Mouse (Mus musculus) kidney, postnatal 14 days (tissue): ENCODE measurements at regions not wholly inside any gene's neighbourhood (a gene's known extent, or its start where the extent isn't known, plus 50 kb on each side); places are given as distances from the start of the nearest gene placed in this dataset.
A peak's percentile ranks its signal among the peaks of the same experiment; 100 is the strongest.

Source experiments
- DNase-seq: peaks from one replicate; pipeline ENCODE4 v3.0.0; 2022; ENCODE audit warnings: mixed read lengths

GRCm38 (mm10) chr16:74739194-74740135 lies 327.8 kb upstream of the Robo2 start:
- no peak for DNase-seq

GRCm38 (mm10) chr16:74732940-74733776 lies 321.5 kb upstream of the Robo2 start:
- DNase-seq: no peak

- no peak for DNase-seq
Measured at GRCm38 (mm10) chr16:74730169-74730794, 318.7 kb upstream of the Robo2 start.

GRCm38 (mm10) chr16:74723217-74723616 lies 311.6 kb upstream of the Robo2 start:
- DNase-seq: no peak

GRCm38 (mm10) chr16:74718154-74718553 lies 306.5 kb upstream of the Robo2 start:
- DNase-seq: no peak

GRCm38 (mm10) chr16:74717622-74718021 lies 306.0 kb upstream of the Robo2 start:
- DNase-seq: no peak

GRCm38 (mm10) chr16:74714950-74715349 lies 303.3 kb upstream of the Robo2 start:
- peak; percentile 10 for DNase-seq

GRCm38 (mm10) chr16:74712515-74712914 lies 300.9 kb upstream of the Robo2 start:
- no peak for DNase-seq

- DNase-seq: no peak
Measured at GRCm38 (mm10) chr16:74702067-74702466, 290.4 kb upstream of the Robo2 start.

GRCm38 (mm10) chr16:74683371-74683770 lies 271.7 kb upstream of the Robo2 start:
- peak; percentile 2 for DNase-seq

GRCm38 (mm10) chr16:74675586-74675985 lies 264.0 kb upstream of the Robo2 start:
- no peak for DNase-seq

GRCm38 (mm10) chr16:74671466-74671865 lies 259.8 kb upstream of the Robo2 start:
- DNase-seq: no peak

GRCm38 (mm10) chr16:74664337-74664736 lies 252.7 kb upstream of the Robo2 start:
- DNase-seq: no peak

GRCm38 (mm10) chr16:74651244-74651643 lies 239.6 kb upstream of the Robo2 start:
- DNase-seq: no peak

- no peak for DNase-seq
Measured at GRCm38 (mm10) chr16:74649207-74649606, 237.6 kb upstream of the Robo2 start.

GRCm38 (mm10) chr16:74648384-74648783 lies 236.8 kb upstream of the Robo2 start:
- peak; percentile 3 for DNase-seq

- DNase-seq: no peak
Measured at GRCm38 (mm10) chr16:74644750-74645366, 233.2 kb upstream of the Robo2 start.

- no peak for DNase-seq
Measured at GRCm38 (mm10) chr16:74639805-74640204, 228.2 kb upstream of the Robo2 start.

GRCm38 (mm10) chr16:74637638-74638037 lies 226.0 kb upstream of the Robo2 start:
- DNase-seq: no peak

GRCm38 (mm10) chr16:74625783-74626182 lies 214.2 kb upstream of the Robo2 start:
- no peak for DNase-seq

- DNase-seq: peak; percentile 6
Measured at GRCm38 (mm10) chr16:74612072-74612471, 200.4 kb upstream of the Robo2 start.

GRCm38 (mm10) chr16:74609564-74609963 lies 197.9 kb upstream of the Robo2 start:
- DNase-seq: no peak

- no peak for DNase-seq
Measured at GRCm38 (mm10) chr16:74598361-74598760, 186.7 kb upstream of the Robo2 start.
